Mouse (Mus musculus) stomach, postnatal 0 days (tissue): Measurements from ENCODE around the gene Cobl.

Experiments used
- CTCF ChIP-seq: IDR thresholded peaks from 2 replicates; pipeline ENCODE4 v1.5.1; 2016; ENCODE audit warnings: antibody characterized with exemption, low read depth, mild to moderate bottlenecking, moderate library complexity
- EP300 ChIP-seq: optimal IDR thresholded peaks from 2 replicates; pipeline ENCODE3; 2016; ENCODE audit warnings: antibody characterized with exemption

GRCm38 (mm10) chr11:12219594-12220530 is 244.9 kb downstream of the Cobl start:
- TF ChIP-seq CTCF (no peak), EP300 (no peak)
